Mouse (Mus musculus): Measurements from ENCODE around the gene Gucy2d. TPM values are rescaled to one million over a fixed set of nuclear protein-coding genes. Genes with fewer than 3 reads are reported as not detected.

The Gucy2d gene
- not detected in 2 replicates for polyA plus RNA-seq (2014; fragmentation: Nextera tagmentation; extraction: Ambion mirVana)

- no peaks in the 10 kb centered on the region for H3K4me1 ChIP-seq (replicated peaks; ENCODE audit: control insufficient read depth, insufficient read depth, low read length)
- H3K27ac ChIP-seq (ENCODE audit: low read depth): no peak within 1 kb of the TSS
- H3K4me3 ChIP-seq (ENCODE audit: low read depth, low read length): no peak within 1 kb of the TSS
- 38% methylated on average over 10 of the region's 10 CpGs for WGBS
- no peak within 1 kb of the TSS for H3K9ac ChIP-seq (ENCODE audit: low read length)
- no peaks in the 10 kb centered on the region for H3K36me3 ChIP-seq (ENCODE audit: control insufficient read depth, insufficient read depth, low read length)
- H3K4me2 ChIP-seq (ENCODE audit: low read length): no peak within 1 kb of the TSS
- H3K9me3 ChIP-seq (ENCODE audit: control insufficient read depth, low read length): no peaks in the 10 kb centered on the region
- no peak for DNase-seq (ENCODE audit: low spot score)
- H3K27me3 ChIP-seq (replicated peaks; ENCODE audit: control insufficient read depth, insufficient read depth, low read length): 0 out of 2 replicates have a peak, but pooled peaks cover 2% of the 10 kb centered on the region
- no peak for ATAC-seq (replicated peaks; ENCODE audit: low FRiP score, low TSS enrichment, low read depth)
These were observed at the start of gene Gucy2d for GRCm38 (mm10) chr7:98439956-98440466. Gene Gucy2d, plus strand, starts transcription at chr7:98440416.

GRCm38 (mm10) chr7:98390486-98390885, 49.7 kb upstream of the Gucy2d start:
- Histone ChIP-seq H3K4me1 (replicated peaks; ENCODE audit: control insufficient read depth, insufficient read depth, low read length) (peaks cover 4% of the 10 kb centered on the region; the same call in 1 of the 2 replicates), H3K9ac (ENCODE audit: low read length) (no peak overlapping the region), H3K27ac (ENCODE audit: low read depth) (no peak overlapping the region), H3K27me3 (replicated peaks; ENCODE audit: control insufficient read depth, insufficient read depth, low read length) (no peaks in the 10 kb centered on the region), H3K36me3 (ENCODE audit: control insufficient read depth, insufficient read depth, low read length) (no peaks in the 10 kb centered on the region), H3K9me3 (ENCODE audit: control insufficient read depth, low read length) (no peaks in the 10 kb centered on the region), H3K4me2 (ENCODE audit: low read length) (no peak overlapping the region), H3K4me3 (ENCODE audit: low read depth, low read length) (no peak overlapping the region)
- DNase-seq (ENCODE audit: low spot score) (no peak), ATAC-seq (replicated peaks; ENCODE audit: low FRiP score, low TSS enrichment, low read depth) (no peak)
- 66% methylated on average over 2 of the region's 2 CpGs for WGBS

GRCm38 (mm10) chr7:98391351-98391936, 48.8 kb upstream of the Gucy2d start:
- Histone ChIP-seq H3K9me3 (ENCODE audit: control insufficient read depth, low read length) (no peaks in the 10 kb centered on the region), H3K27me3 (replicated peaks; ENCODE audit: control insufficient read depth, insufficient read depth, low read length) (no peaks in the 10 kb centered on the region), H3K4me1 (replicated peaks; ENCODE audit: control insufficient read depth, insufficient read depth, low read length) (peaks cover 4% of the 10 kb centered on the region; the same call in 1 of the 2 replicates), H3K4me2 (ENCODE audit: low read length) (no peak overlapping the region), H3K4me3 (ENCODE audit: low read depth, low read length) (no peak overlapping the region), H3K36me3 (ENCODE audit: control insufficient read depth, insufficient read depth, low read length) (no peaks in the 10 kb centered on the region), H3K27ac (ENCODE audit: low read depth) (peak overlapping the region; percentile 52; the same call in 1 of the 2 replicates), H3K9ac (ENCODE audit: low read length) (no peak overlapping the region)
- ATAC-seq (replicated peaks; ENCODE audit: low FRiP score, low TSS enrichment, low read depth) (peak; percentile 51; the same call in 1 of the 2 replicates), DNase-seq (ENCODE audit: low spot score) (no peak)
- 48% methylated on average over 7 of the region's 7 CpGs for WGBS

- Histone ChIP-seq H3K4me2 (ENCODE audit: low read length) (no peak overlapping the region), H3K4me1 (replicated peaks; ENCODE audit: control insufficient read depth, insufficient read depth, low read length) (peaks cover 4% of the 10 kb centered on the region; the same call in 1 of the 2 replicates), H3K4me3 (ENCODE audit: low read depth, low read length) (no peak overlapping the region), H3K9ac (ENCODE audit: low read length) (no peak overlapping the region), H3K27ac (ENCODE audit: low read depth) (no peak overlapping the region), H3K9me3 (ENCODE audit: control insufficient read depth, low read length) (no peaks in the 10 kb centered on the region), H3K27me3 (replicated peaks; ENCODE audit: control insufficient read depth, insufficient read depth, low read length) (no peaks in the 10 kb centered on the region), H3K36me3 (ENCODE audit: control insufficient read depth, insufficient read depth, low read length) (no peaks in the 10 kb centered on the region)
- no peak for DNase-seq (ENCODE audit: low spot score)
- ATAC-seq (replicated peaks; ENCODE audit: low FRiP score, low TSS enrichment, low read depth): no peak
- 89% methylated on average over 8 of the region's 8 CpGs for WGBS
These were observed 47.6 kb upstream of the Gucy2d start for GRCm38 (mm10) chr7:98392466-98393201.

- Histone ChIP-seq H3K9me3 (ENCODE audit: control insufficient read depth, low read length) (no peaks in the 10 kb centered on the region), H3K4me2 (ENCODE audit: low read length) (no peak overlapping the region), H3K9ac (ENCODE audit: low read length) (no peak overlapping the region), H3K4me3 (ENCODE audit: low read depth, low read length) (no peak overlapping the region), H3K36me3 (ENCODE audit: control insufficient read depth, insufficient read depth, low read length) (no peaks in the 10 kb centered on the region), H3K27me3 (replicated peaks; ENCODE audit: control insufficient read depth, insufficient read depth, low read length) (no peaks in the 10 kb centered on the region), H3K27ac (ENCODE audit: low read depth) (no peak overlapping the region), H3K4me1 (replicated peaks; ENCODE audit: control insufficient read depth, insufficient read depth, low read length) (no peaks in the 10 kb centered on the region)
- WGBS: 70% methylated on average over 15 of the region's 15 CpGs
- ATAC-seq (replicated peaks; ENCODE audit: low FRiP score, low TSS enrichment, low read depth) (no peak), DNase-seq (ENCODE audit: low spot score) (no peak)
These were observed 37.3 kb upstream of the Gucy2d start for GRCm38 (mm10) chr7:98402582-98403574.

- WGBS: 81% methylated on average over 4 of the region's 4 CpGs
- no peaks in the 10 kb centered on the region for H3K36me3 ChIP-seq (ENCODE audit: control insufficient read depth, insufficient read depth, low read length)
- no peaks in the 10 kb centered on the region for H3K4me1 ChIP-seq (replicated peaks; ENCODE audit: control insufficient read depth, insufficient read depth, low read length)
- no peak for DNase-seq (ENCODE audit: low spot score)
- H3K27me3 ChIP-seq (replicated peaks; ENCODE audit: control insufficient read depth, insufficient read depth, low read length): no peaks in the 10 kb centered on the region
- no peak overlapping the region for H3K27ac ChIP-seq (ENCODE audit: low read depth)
- H3K9ac ChIP-seq (ENCODE audit: low read length): no peak overlapping the region
- H3K4me2 ChIP-seq (ENCODE audit: low read length): no peak overlapping the region
- H3K4me3 ChIP-seq (ENCODE audit: low read depth, low read length): no peak overlapping the region
- no peak for ATAC-seq (replicated peaks; ENCODE audit: low FRiP score, low TSS enrichment, low read depth)
- no peaks in the 10 kb centered on the region for H3K9me3 ChIP-seq (ENCODE audit: control insufficient read depth, low read length)
These were observed 36.2 kb upstream of the Gucy2d start for GRCm38 (mm10) chr7:98403996-98404395.

GRCm38 (mm10) chr7:98407615-98408014, 32.6 kb upstream of the Gucy2d start:
- Histone ChIP-seq H3K9me3 (ENCODE audit: control insufficient read depth, low read length) (no peaks in the 10 kb centered on the region), H3K27me3 (replicated peaks; ENCODE audit: control insufficient read depth, insufficient read depth, low read length) (no peaks in the 10 kb centered on the region), H3K4me2 (ENCODE audit: low read length) (no peak overlapping the region), H3K27ac (ENCODE audit: low read depth) (no peak overlapping the region), H3K9ac (ENCODE audit: low read length) (no peak overlapping the region), H3K4me3 (ENCODE audit: low read depth, low read length) (no peak overlapping the region), H3K4me1 (replicated peaks; ENCODE audit: control insufficient read depth, insufficient read depth, low read length) (no peaks in the 10 kb centered on the region), H3K36me3 (ENCODE audit: control insufficient read depth, insufficient read depth, low read length) (no peaks in the 10 kb centered on the region)
- 78% methylated on average over 5 of the region's 5 CpGs for WGBS
- DNase-seq (ENCODE audit: low spot score): no peak
- ATAC-seq (replicated peaks; ENCODE audit: low FRiP score, low TSS enrichment, low read depth): no peak

GRCm38 (mm10) chr7:98413115-98413514, 27.1 kb upstream of the Gucy2d start:
- WGBS: 80% methylated on average over 4 of the region's 4 CpGs
- Histone ChIP-seq H3K4me2 (ENCODE audit: low read length) (no peak overlapping the region), H3K4me3 (ENCODE audit: low read depth, low read length) (no peak overlapping the region), H3K36me3 (ENCODE audit: control insufficient read depth, insufficient read depth, low read length) (no peaks in the 10 kb centered on the region), H3K27me3 (replicated peaks; ENCODE audit: control insufficient read depth, insufficient read depth, low read length) (no peaks in the 10 kb centered on the region), H3K4me1 (replicated peaks; ENCODE audit: control insufficient read depth, insufficient read depth, low read length) (0 out of 2 replicates have a peak, but pooled peaks cover 4% of the 10 kb centered on the region), H3K9me3 (ENCODE audit: control insufficient read depth, low read length) (no peaks in the 10 kb centered on the region), H3K27ac (ENCODE audit: low read depth) (no peak overlapping the region), H3K9ac (ENCODE audit: low read length) (no peak overlapping the region)
- no peak for ATAC-seq (replicated peaks; ENCODE audit: low FRiP score, low TSS enrichment, low read depth)
- no peak for DNase-seq (ENCODE audit: low spot score)
